Mouse (Mus musculus): ENCODE measurements around the gene Fbxo2. TPM values are rescaled to one million over a fixed set of nuclear protein-coding genes. Genes with fewer than 3 reads are reported as not detected.
"Not testable (repeated sequence)": the region's sequence is repeated elsewhere in the genome, so short reads cannot be mapped to it uniquely, and the experiment has no call there.

Fbxo2 gene
- total RNA-seq, 1 experiment from 2014 or later, result not detected

DNA sequence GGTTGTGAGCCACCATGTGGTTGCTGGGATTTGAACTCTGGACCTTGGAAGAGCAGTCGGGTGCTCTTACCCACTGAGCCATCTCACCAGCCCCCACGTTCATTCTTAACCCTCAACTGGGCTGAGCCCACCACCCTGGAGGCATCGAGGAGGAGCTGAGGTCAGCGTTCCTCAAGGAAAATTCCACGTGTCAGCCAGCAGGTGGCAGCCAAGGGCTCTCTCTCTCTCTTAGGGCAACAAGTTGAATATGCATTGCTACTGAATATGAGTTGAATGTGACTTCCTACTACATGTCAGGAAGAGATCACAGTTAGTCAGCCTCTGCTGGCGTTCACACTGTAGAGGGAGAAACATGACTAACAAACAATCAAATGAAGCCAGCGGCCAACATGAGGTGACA is 7.9 kb downstream of the Fbxo2 start:
- ATAC-seq (replicated peaks; ENCODE audit: insufficient number of reproducible peaks, low FRiP score, low TSS enrichment, poor library complexity, severe bottlenecking), result peak; percentile 54

DNA sequence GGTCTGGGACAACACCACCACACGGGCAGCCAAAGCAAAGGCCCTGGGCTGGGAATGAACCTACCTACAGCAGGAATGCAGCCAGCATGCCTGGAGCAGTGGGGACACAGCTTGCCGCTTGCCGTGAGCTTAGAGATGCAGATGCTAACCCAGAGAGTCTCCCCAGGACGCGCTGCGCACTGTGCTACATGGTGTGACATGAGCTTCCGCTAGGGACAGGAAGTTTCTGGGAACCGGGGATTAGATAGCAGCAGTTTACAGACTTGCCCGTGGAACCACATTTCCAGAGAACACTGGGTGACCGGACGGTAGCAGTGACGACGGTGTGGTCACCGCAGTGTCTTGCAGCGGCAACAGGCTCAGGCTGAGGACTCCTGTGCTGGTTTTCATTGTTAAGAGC is 9.2 kb downstream of the Fbxo2 start:
- ATAC-seq (replicated peaks; ENCODE audit: insufficient number of reproducible peaks, low FRiP score, low TSS enrichment, poor library complexity, severe bottlenecking), result no peak

DNA sequence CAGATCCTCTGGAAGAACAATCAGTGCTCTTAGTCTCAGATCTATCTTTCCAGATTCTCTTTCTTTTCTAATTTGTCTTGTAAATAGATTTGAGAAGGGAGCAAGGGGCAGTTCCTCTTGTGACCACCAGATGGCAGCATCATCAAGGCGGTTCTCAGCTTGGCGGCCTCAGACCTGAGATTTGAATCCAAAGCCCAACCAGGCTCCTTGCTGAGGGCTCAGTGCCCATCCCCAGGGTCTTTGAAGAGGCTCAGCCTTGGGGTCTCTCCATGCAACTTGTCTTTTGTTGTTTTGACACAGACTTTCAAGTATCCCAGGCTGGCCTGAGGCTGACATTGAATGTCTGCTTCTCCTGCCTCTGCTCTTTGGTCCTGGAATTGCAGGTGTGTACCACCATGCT is 10.4 kb downstream of the Fbxo2 start:
- no peak; the same call in 1 of the 2 replicates for ATAC-seq (replicated peaks; ENCODE audit: insufficient number of reproducible peaks, low FRiP score, low TSS enrichment, poor library complexity, severe bottlenecking)

DNA sequence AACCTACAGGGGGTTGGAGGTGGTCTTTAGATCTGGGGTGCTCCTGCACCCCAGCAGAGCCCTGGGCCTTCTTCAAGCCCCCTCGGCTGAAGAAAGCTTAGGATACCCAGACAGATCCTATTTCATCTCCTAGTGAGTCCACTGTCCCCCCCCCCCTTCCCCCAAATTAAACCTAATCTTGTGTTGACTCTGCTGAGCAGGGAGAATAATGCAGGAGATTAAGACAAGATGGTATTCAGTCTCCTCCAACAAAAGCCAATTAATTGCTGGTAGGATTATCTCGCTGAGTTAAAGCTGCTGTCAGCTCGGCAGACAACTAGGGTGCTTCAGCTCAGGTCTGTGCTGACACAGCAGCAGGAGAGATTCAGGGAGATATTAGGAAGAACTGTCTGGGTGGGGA is 10.8 kb downstream of the Fbxo2 start:
- ATAC-seq (replicated peaks; ENCODE audit: insufficient number of reproducible peaks, low FRiP score, low TSS enrichment, poor library complexity, severe bottlenecking), result no peak

DNA sequence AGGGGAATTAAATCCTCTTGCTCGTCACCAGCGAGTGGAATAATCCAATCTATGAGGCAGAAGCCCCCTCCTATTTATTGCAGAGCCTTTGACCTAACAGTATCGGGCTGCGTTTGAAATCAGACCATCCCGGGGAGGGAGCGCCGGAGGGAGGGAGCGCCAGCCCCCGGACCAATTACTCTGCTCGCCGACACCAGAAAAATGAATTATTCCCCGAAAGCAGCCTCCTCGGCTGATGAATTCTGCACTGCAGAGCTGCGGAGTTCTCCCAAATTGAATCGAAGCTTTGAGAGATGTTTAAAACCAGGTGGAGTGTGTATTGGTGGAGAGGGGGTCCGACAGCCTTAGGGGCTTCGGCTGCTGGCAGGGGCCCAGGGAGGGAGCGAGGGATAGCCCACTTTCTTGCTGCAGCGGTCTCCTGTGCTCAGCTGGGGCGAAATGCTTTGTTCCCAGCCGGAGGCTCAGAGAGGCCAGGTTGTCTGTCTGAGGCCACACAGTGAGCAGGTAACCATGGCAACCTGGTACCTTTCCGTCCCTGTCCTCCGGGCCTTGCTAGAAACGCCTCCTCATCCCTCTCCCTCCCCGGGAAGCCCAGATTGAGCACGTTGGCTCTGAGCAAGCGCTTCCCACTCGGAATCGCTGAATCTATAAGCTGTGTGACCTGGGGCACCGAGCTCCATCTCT is 13.5 kb downstream of the Fbxo2 start:
- ATAC-seq (replicated peaks; ENCODE audit: insufficient number of reproducible peaks, low FRiP score, low TSS enrichment, poor library complexity, severe bottlenecking), result no peak

DNA sequence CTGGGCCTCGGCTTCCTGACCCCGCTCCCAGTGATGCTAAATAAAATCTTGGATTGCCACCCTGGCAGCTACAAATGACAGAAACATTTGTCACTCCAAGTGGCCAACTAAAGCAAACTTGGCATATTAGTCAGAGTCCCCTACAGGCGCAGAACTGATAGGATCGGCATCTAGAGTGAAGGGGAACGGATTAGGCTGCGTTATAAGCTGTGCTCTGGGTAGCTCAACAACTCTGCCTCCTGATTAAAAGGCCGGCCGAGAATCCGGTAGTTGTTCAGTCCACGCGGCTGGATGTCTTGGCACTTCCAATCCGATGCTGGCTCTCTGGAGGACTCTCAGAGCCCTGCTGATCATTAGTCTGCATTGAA is 14.1 kb downstream of the Fbxo2 start:
- no peak for ATAC-seq (replicated peaks; ENCODE audit: insufficient number of reproducible peaks, low FRiP score, low TSS enrichment, poor library complexity, severe bottlenecking)

DNA sequence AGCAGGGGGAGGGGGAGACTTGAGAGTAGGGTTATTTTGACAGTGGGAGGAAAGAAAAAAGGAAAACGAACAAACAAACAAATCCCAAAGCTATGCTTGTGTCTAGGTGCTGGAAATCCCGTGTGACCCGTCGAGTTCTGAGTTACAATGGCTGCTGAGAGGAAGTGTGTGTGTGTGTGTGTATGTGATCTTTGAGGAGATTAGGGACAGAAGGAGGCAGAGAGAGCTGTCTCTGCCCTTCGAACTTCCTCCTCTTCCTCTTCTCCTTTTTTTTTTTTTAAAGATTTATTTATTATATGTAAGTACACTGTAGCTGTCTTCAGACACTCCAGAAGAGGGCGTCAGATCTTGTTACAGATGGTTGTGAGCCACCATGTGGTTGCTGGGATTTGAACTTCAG is 16.2 kb downstream of the Fbxo2 start:
- not testable (repeated sequence) for ATAC-seq (replicated peaks; ENCODE audit: insufficient number of reproducible peaks, low FRiP score, low TSS enrichment, poor library complexity, severe bottlenecking)

DNA sequence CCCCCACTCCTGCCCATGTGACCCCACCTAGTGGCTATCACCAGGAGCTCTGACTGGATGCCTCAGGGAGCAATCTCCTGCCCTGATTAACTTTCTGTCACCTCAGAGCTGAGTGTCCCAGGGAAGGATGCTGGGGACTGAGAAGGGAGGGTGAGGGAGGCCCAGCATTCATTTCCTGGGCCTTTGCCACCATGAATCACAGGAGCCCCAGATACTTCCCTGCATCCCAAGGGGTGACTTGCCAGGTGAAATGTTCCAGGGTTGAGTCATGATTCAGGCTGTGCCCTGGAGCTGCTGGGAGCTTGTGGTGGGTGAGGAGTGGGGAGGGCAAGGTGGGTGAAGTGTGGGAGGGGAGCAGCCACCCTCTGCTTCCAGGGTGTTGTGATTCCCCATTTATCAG is 17.3 kb downstream of the Fbxo2 start:
- no peak for ATAC-seq (replicated peaks; ENCODE audit: insufficient number of reproducible peaks, low FRiP score, low TSS enrichment, poor library complexity, severe bottlenecking)

DNA sequence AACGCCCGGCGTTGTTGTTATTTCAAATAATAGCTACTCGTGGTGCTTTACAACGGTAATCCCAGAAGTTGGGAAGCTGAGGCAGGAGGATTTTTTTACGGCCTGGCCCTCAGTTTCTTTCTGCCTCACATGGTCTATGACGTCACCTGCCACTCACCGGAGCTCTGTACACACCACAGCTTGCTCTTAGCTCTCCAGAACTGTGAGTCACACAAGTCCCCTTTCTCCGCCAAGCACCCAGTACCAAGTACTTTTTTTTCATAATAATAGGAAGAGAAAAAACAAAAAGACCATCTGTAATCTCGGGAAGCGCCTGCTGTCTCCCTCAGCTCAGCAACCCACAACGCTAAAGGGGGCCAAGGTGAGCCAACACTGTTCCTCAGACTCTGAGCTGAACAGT is 21.1 kb downstream of the Fbxo2 start:
- ATAC-seq (replicated peaks; ENCODE audit: insufficient number of reproducible peaks, low FRiP score, low TSS enrichment, poor library complexity, severe bottlenecking), result no peak

DNA sequence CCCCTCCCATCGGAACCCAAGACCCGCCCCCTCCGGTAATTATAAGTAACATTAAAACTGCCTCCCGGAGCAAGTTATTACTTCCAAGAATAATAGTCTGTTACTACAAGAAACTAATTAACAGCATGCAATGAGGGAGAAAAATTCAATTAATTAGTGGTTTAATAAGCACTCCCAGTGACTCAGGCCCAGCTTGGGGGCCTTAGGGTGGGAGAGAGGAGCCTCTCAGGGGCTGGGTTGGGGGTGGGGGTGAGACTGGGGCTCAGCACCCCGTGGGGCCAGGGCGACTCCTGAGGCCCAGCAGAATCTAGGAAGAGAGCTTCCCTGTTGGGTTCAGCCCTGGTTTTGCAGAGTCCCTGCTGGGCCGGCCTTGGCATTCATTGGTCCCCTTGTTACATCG is 21.9 kb downstream of the Fbxo2 start:
- no peak for ATAC-seq (replicated peaks; ENCODE audit: insufficient number of reproducible peaks, low FRiP score, low TSS enrichment, poor library complexity, severe bottlenecking)

DNA sequence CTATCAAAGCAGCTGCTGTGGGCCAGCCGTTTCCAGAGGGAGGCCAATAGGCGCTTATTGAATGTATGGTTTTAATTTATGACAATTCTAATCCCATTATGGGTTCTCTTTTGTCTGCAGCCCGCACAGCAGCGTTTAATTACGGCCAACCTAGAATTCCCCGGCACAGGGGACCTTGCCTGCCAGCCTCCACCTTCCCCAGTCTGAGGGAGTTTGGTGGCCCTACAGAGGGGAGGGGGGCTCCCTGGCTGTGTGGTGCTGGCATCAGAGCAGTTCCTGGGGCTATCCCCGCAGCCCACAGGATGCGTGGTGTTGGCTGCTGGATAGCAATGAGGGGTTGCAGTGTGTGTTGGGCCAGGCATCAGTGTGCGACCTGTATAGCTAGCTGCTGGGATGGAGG is 24.1 kb downstream of the Fbxo2 start:
- ATAC-seq (replicated peaks; ENCODE audit: insufficient number of reproducible peaks, low FRiP score, low TSS enrichment, poor library complexity, severe bottlenecking), result no peak

DNA sequence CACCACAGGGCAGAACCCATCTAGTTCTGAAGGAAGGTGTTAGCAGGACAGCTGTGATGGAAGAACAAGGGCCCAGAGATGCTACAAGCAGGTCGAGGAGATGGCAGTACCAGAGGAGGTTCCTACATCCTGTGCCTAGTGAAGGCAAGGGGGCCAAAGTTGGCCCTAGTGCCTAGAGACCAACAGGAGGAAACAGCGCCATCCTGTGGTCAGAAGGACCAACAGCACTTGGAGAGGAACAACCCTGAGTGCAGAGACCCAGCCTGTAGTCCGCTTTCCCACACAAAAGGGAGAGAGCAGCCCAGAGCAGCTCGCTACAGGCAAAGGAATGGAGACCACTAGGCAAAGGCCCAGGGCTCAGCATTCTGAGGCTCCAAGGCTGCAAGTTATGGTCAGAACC is 25.4 kb downstream of the Fbxo2 start:
- no peak for ATAC-seq (replicated peaks; ENCODE audit: insufficient number of reproducible peaks, low FRiP score, low TSS enrichment, poor library complexity, severe bottlenecking)

DNA sequence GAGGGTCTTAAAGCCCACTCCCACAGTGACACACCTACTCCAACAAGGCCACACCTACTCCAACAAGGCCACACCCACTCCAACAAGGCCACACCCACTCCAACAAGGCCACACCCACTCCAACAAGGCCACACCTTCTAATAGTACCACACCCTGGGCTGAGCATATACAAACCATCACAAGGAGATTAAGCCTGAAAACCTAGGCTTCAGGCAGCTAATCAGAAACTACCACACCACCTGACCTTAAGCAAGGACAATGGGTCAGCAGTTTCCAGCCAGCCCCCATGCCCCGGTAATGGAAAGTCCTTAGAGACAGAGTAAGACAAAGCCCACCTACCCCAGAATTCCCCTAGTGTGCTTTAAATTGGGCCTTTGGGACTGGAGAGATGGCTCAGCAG is 28.3 kb downstream of the Fbxo2 start:
- ATAC-seq (replicated peaks; ENCODE audit: insufficient number of reproducible peaks, low FRiP score, low TSS enrichment, poor library complexity, severe bottlenecking), result not testable (repeated sequence)

DNA sequence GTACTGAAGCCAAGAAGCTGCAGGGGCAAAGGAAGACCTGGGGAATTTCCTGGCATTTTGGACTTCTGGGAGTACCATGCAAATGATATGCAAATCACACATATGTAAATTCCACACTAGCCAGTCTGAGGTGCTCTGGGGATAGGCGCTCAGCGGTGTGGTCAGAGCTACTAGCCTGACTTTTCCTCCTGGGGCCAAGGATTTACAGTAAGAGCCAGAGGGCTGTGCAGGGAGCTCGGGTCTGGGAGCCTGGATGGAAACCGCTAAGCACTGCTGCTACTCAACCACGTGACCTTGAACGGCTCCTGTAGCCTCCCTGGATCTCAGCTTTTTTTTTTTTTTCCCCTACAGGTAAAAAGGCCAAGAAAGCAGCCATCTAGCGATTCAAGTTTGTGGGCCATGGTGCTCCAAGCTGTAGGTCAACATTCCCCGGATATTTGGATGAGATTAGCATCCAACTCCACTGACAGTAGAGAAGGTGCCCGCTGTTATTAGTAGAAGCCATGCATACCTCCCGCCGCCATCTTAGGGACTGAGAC is 32.4 kb downstream of the Fbxo2 start:
- no peak for ATAC-seq (replicated peaks; ENCODE audit: insufficient number of reproducible peaks, low FRiP score, low TSS enrichment, poor library complexity, severe bottlenecking)

DNA sequence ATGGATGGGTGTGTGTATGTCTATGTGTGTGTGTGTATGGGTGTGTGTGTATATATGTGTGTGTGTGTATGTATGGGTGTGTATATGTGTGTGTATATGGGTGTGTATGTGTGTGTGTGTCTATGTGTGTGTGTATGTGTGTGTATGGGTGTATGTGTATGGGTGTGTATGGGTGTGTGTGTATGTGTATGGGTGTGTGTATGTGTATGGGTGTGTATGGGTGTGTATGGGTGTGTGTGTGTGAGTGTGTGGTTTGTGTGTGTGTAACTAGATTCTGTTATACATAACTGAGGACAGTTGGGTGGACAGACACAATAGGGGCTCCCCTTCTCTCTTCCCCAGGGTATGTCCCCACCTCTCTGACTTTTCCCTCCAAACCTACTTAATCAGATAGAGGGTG is 34.0 kb downstream of the Fbxo2 start:
- ATAC-seq (replicated peaks; ENCODE audit: insufficient number of reproducible peaks, low FRiP score, low TSS enrichment, poor library complexity, severe bottlenecking), result no peak

DNA sequence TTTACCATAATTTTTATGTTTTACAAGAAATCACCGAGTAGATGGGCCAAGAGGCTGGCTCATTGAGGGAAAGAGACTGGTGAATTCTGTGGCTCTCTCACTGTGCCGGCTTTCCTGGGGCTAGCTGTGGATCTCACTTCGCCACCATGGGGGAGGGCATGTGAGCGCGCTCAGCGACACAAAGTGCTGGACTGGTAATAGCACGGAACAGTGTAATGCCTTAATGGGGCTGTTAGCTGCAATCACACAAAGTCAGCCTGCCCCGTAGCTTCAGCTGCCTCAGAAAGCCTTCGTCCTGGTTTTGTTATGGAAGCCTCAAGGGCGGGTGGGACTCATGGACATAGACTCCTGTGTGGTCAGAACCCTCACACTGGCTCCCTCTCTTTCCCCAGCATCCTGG is 38.3 kb downstream of the Fbxo2 start:
- ATAC-seq (replicated peaks; ENCODE audit: insufficient number of reproducible peaks, low FRiP score, low TSS enrichment, poor library complexity, severe bottlenecking), result no peak

DNA sequence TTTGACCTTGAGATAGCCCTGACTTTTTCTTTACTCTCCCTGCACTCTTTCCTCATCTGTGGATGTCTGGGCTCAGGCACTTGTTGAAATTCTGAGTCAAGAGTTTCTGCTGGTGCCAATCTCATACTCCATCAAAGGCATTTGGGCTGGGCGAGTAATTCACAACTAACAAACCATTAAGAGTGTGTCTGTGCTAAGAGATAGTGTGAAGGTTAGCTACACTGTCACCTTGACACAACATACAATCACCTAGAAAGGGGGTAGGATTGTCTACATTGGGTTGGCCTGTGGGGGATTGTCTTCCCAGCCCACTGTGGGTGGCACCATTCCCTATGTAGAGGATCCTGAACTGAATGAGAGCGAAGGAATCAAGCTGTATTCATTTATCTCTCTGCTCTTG is 43.1 kb downstream of the Fbxo2 start:
- no peak for ATAC-seq (replicated peaks; ENCODE audit: insufficient number of reproducible peaks, low FRiP score, low TSS enrichment, poor library complexity, severe bottlenecking)

DNA sequence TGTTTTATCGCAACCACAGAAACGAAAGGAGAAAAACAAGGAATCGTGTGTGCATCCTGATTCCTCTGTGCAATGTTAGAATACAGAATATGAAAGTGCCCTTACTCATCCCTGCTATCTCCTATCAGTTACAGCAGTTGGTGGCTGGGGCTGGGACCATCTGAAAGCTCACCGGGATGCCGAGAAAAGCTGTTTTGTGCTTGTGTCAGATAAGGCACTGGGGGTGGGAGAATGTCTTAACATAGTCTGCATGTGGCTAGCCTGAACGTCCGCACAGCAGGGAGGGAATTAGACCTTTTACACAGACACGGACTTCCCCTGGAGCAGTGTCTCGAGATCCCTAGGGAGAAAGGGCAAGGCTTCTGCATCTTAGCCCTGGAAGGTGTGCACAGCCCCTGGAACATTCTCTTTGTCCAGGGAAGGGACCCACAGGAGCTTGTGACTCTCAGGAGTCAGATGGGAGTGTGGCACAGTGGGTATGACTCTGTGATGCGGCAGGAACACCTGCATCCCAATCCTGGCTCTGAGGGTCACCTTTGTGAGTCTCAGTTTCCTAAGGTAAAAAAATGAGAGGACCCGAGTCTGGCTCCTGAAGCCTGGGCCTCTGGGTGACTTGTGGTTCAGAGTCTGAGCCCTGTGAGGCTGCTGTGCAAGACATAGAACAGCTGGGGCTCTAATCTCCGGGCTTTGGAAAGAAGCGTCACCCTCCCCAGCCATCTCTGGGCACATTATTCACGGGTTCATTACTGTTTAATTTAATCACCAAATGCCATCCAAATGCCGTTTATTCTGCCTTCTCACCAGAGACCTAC is 43.8 kb downstream of the Fbxo2 start:
- ATAC-seq (replicated peaks; ENCODE audit: insufficient number of reproducible peaks, low FRiP score, low TSS enrichment, poor library complexity, severe bottlenecking), result no peak

DNA sequence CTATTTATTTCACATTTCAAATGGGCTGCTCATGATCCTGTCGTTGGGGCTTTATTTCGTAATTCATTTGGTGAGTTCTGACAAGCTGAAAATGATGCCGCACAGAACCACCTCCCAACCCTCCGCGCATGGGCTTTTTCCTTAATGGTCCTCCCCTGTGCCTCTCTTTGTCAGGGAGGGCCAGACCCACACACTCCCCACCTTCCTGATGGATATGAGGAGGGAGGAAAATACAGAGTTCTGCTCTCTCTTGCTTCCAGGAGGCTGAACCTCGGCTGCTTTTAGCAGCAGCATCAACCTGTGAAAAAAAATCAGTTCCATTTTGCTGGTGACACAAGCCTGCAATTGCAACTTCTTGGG is 44.4 kb downstream of the Fbxo2 start:
- ATAC-seq (replicated peaks; ENCODE audit: insufficient number of reproducible peaks, low FRiP score, low TSS enrichment, poor library complexity, severe bottlenecking), result no peak

DNA sequence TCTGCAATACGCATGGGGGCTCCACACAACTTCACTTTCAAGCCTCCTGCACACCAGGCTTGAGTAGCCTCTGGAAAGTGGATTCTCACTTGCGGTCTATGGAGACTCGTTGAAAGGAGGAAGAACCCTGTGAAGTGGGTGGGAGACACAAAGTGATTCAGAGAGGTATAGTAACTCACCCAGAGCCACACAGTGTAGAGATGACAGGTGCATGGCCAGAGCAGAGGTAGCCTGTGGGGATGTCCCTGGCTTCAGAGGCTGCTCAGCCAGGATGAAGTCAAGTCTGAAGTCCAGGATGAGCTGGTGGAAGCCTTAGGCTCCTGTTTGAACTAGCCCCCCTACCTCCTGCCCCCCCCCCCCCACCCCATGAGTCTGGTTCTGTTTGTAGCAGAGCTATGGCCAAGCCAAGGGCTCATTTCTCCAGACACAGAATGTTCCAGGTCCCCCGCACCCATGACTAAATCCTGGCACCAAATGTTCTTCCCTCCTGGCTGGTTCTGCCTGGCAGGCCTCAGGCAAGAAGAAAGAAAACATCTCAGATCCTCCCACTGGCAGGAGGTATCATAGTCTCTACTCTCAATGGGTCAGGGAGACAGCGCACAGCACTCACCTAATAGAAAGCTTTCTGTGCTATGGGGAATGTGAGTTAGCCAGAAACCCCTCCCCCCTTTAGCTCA is 54.2 kb downstream of the Fbxo2 start:
- ATAC-seq (replicated peaks; ENCODE audit: insufficient number of reproducible peaks, low FRiP score, low TSS enrichment, poor library complexity, severe bottlenecking), result no peak

Data from monocyte, adult 5-6 weeks (primary cell).